Mouse (Mus musculus) neutrophil, adult 5-6 weeks (primary cell): ENCODE results near the gene Gm47289. TPM values are rescaled to one million over a fixed set of nuclear protein-coding genes. Genes with fewer than 3 reads are reported as not detected.

Source experiments
- ATAC-seq: fragments of 151-379, 151-347 bp; 2 replicates; pipeline ENCODE4 v1.8.0; 2017; ENCODE audit warnings: mild to moderate bottlenecking, moderate TSS enrichment; ENCODE audit not compliant: insufficient number of reproducible peaks, poor library complexity, low FRiP score, severe bottlenecking; ENCODE audit errors: extremely low read depth
- total RNA-seq: library from RNA; stranded (forward); fragments of 200-1000 nt; gene quantifications from 2 replicates; pipeline ENCODE4 v1.2.3, GENCODE M21; 2017

The Gm47289 gene
- total RNA-seq, 1 experiment from 2014 or later, result not detected

DNA sequence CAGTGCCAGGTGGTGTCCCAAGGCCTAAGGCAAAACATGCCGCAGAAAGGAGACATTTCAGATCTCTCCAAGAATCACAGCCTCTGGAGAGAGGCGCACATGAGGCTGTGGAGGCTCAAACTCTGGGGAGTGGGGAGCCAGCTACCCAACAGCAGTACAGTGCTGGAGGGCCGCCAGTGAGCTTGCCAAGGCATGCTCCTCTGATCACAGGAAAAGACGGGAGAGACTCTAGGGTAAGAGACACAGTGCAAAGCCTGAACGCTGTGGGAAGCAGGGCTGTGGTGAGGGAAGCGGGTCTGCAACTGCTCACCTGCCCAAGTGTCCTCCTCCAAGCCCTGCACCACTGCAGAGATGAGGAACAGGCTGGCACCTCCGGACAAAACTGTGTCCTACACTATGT, 3.1 kb upstream of the Gm47289 start:
- ATAC-seq, result no peak

GRCm38 (mm10) chr9:119156278-119157201, 2.4 kb upstream of the Gm47289 start, which contains the start of gene Acaa1b:
Gene Acaa1b (minus strand): TSS chr9:119157093.
- ATAC-seq, result no peak

DNA sequence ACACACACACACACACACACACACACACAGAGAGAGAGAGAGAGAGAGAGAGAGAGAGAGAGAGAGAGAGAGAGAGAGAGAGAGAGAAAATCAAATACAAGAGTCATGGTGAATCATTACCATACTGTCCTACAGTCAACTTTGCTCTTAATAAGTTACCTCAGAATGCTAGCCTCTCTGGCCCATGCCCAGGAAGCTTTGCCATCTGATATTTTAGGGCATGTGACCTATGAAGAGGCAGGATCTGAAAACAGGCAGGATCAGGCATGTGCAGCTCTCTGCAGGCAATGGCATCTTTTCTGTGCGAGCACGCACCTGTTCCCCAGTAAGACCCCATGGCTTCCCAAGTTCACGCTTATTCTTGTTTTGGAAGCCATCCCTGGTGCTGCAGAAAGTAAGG, 1.7 kb downstream of the Gm47289 start:
- ATAC-seq, result no peak

GRCm38 (mm10) chr9:119164743-119165142, 5.8 kb downstream of the Gm47289 start:
- ATAC-seq, result no peak

- ATAC-seq, result no peak
These were observed 6.6 kb downstream of the Gm47289 start for GRCm38 (mm10) chr9:119165548-119165947.

DNA sequence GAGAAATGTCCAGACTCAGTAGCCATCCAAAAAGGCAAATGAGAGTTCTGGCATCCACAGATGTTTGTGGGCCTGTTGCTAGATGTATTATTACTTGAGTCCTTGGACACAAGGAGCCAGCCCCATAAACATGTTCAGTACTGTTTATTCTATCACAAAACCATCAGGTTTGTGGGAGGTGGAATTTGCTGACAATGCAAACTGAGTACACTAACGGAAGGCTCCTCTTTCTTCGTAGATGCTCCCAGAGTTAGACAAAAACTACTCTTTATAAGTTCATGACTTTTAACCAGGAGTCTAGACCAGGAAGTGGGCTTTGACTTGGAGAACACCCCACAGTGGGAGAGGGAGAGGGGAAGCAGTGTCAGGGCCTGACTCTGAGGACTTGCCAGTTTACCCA, 8.6 kb downstream of the Gm47289 start:
- no peak for ATAC-seq

GRCm38 (mm10) chr9:119179292-119179691, 20.3 kb downstream of the Gm47289 start:
- ATAC-seq, result no peak

GRCm38 (mm10) chr9:119181241-119181728, 22.3 kb downstream of the Gm47289 start:
- ATAC-seq, result no peak

GRCm38 (mm10) chr9:119192202-119192990, 33.4 kb downstream of the Gm47289 start:
- no peak for ATAC-seq

GRCm38 (mm10) chr9:119199151-119199861, 40.3 kb downstream of the Gm47289 start:
- ATAC-seq, result no peak

- no peak for ATAC-seq
These were observed 42.7 kb downstream of the Gm47289 start for GRCm38 (mm10) chr9:119201653-119202052.

- ATAC-seq, result no peak
These were observed 44.7 kb downstream of the Gm47289 start for GRCm38 (mm10) chr9:119203617-119204016.

- no peak for ATAC-seq
These were observed 46.8 kb downstream of the Gm47289 start for GRCm38 (mm10) chr9:119205756-119206155.

DNA sequence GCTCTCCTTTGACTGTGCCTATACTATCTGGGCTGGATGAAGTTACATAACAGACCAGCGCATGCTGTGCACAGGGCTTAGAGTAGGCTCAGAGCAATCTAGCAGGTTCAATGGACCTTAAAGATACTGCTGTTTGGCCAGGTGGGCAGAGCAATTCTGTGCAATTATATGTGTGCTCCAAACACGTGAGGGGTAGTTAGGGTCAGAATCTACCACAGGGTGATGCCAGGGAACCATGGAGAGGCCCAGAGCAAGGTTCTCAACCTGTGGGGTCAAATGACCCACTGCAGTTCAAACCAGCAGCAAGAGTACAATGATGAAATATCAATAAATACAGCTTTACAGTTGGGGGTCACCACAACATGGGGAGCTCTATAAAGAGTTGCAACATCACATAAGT, 47.7 kb downstream of the Gm47289 start:
- ATAC-seq, result no peak

DNA sequence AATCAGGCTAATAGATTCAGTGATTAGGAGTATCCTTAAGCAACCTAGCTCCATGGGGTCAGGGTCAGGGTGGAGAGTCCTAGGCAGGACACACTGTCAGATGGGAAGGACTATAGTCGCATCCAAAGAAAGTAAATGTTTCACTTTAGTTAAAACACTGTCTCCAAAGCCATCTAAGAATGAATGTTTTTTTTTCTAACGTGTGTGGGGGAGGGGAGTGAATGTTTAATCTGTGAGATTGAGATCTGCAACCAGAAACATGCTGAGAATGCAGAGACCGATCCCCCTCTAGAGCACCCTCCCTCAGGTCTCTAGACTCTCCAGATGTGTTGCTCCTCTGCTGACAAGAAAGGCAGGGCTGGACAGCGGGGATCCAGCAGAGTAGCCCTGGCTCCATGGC, 48.2 kb downstream of the Gm47289 start:
- no peak for ATAC-seq

DNA sequence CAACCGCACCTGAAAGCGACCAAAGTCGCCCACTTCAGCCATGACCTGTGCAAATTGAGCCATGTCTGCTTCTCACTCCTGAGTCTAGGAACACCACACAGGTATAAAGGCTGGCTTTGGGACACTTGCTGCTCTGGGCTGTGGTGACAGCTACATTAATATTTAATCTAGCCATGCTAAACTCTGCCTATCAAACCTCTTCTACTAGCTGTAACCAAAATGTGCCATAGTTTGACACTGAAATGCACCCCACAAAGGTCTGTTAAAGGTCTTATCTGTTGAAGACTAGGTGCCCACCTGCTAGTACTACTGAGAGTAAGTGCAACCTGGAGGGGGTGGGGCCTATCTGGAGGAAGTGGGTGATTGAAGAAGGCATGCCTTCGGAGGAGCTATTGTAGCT, 50.0 kb downstream of the Gm47289 start, which contains the start of gene Slc22a13:
Slc22a13 (minus strand) TSS at position 101 of the 400 bp plus-strand sequence.
- no peak for ATAC-seq
